Mouse (Mus musculus) cerebellum, postnatal 10 days (tissue): ENCODE results near the gene Dpyd.

ENCODE experiments used
- DNase-seq, 2 experiments: peaks; one replicate each; pipeline ENCODE4 v3.0.0; 2021; ENCODE audit warnings: mixed read lengths in 2 of 2

Gene Dpyd

GRCm38 (mm10) chr3:118561554-118562310, at the start of gene Dpyd:
TSS of gene Dpyd (plus strand) at chr3:118562129.
- DNase-seq, result peak; percentile 85 to 88

DNA sequence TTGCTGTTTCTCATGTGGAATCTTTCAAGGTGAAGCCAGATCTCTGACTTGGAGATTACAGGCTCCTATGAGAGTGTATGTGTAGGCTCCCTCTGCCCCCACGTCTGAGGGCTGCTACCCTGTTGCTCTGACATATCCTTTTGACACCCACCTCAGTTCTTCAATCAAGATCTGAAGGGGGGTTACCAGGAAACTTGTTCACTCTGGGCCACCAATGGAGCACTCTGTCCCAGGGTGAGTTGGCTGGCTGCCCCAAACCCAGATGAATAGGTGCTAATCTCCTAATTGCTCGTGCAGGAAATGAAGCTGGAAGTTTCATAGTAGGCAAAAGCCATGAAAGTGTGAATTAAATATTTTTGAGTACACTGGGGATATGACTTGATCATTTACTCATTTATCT, 24.3 kb upstream of the Dpyd start:
- DNase-seq, result peak; percentile 23 to 24

GRCm38 (mm10) chr3:118541766-118542165, 20.2 kb upstream of the Dpyd start:
- DNase-seq, result no peak

DNA sequence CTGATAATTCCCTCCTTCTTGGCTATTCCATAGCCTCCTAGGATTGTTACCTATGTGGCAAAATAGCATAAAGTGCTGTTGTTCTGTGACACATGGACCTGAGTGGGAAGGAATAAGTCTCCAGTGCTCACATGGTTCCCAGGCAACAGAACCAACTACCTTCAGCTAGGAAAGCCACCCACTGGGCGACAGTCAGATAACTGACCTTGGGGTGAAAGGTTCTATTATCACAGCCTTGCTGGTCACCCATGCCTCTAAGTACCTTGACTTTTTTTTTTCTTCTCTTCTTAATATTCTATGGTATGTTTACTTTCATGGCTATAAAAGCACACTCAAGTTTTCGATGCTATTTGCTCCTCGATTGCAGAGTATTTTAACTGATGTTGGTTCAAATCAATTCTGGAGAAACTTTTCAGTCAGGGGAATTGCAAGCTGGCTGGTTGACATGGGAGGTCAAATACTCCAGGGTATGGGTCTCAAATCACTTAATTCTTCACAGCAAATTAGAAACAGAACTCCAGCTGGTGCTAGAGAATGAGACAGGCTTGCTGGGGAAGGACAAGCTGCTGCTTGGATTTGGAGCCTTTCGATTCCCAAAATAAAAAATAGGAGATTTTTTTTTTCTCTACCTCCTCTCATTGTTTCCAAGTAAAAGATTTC, 14.2 kb upstream of the Dpyd start:
- no peak for DNase-seq

- DNase-seq, result no peak
Measured at GRCm38 (mm10) chr3:118557605-118558004, 4.3 kb upstream of the Dpyd start.

DNA sequence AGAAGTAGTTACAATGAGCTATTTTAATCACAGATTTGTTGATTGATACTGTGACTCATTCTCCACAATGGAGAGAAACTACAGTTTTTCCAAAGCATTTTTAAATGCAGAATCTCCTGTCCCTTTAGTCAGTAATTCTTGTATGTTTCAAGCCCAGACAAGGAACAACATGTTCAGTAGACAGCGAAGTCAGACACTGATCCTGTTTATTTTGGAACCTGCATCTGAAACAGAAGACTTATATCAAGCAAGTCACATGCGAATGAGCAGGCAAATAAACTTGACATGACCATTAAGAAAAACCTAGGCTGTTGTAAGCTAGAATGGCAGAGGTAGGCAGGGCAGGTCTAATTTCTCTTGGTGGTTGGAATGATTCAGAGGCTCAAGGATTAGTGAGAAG, 2.0 kb upstream of the Dpyd start:
- no peak for DNase-seq

DNA sequence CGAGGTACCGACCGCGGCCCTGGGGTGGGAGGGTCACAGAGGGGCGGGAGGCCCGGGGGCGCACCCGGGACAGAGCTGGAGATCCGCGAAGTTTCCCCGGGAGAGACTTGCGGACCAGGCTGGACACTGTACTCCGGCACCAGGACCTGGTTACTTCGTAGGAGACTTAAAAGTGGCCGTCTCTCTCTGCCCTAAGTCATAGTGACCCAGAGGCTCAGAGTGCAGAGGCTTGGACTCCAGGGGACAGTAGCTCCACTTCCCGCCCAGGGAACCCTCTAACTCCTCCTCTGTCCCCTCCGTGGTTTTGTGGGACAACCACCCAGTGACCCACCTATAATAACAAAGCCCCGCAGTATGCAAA, 362 bp downstream of the Dpyd start:
- DNase-seq, result no peak

GRCm38 (mm10) chr3:118566779-118567178, 4.8 kb downstream of the Dpyd start:
- DNase-seq, result no peak

- DNase-seq, result no peak
Measured at GRCm38 (mm10) chr3:118570197-118570596, 8.3 kb downstream of the Dpyd start.

DNA sequence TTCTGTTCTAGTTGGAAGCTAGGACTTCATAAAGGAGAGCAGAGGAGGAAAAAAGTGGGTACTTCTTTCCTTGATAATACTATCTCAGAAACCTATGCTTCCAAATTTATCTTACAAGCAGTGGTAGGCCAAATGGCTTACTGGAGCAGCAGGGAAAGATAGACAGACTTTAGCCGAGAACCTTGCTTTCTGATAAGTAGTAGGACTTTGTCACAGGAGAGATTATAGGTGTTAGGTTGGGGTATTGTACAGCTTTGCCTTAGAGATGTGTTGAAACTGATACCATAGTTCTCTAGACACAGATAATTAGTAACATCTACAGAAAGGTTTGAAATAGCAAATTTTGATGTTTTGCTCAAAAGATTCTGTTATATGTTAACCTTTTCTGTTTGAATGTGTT, 28.6 kb downstream of the Dpyd start:
- no peak for DNase-seq

- no peak for DNase-seq
Measured at GRCm38 (mm10) chr3:118594864-118595263, 32.9 kb downstream of the Dpyd start.

DNA sequence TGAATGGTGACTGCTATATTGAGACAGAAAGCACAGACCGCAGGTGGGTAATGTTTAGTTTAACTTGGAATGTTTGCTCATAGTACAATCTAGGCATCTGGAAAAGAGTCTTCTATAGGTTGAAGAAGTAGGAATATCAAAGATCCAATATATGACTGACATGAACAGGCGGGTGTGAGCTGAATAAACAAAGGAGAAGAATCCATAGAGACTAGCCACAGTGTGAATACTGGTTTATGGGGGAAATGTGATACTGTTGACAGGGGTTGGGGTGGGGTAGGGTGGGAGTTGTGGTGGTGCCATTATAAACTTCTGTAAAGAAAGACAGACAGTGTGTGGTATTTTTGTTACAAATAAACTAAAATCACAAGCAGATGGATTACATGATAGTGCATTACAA, 33.8 kb downstream of the Dpyd start:
- DNase-seq, result no peak

GRCm38 (mm10) chr3:118601689-118602640, 40.0 kb downstream of the Dpyd start:
- no peak for DNase-seq

GRCm38 (mm10) chr3:118608708-118609107, 46.8 kb downstream of the Dpyd start:
- DNase-seq, result peak; percentile 57 to 70

- DNase-seq, result no peak
Measured at GRCm38 (mm10) chr3:118626455-118627375, 64.8 kb downstream of the Dpyd start.

GRCm38 (mm10) chr3:118629737-118630136, 67.8 kb downstream of the Dpyd start:
- no peak for DNase-seq

DNA sequence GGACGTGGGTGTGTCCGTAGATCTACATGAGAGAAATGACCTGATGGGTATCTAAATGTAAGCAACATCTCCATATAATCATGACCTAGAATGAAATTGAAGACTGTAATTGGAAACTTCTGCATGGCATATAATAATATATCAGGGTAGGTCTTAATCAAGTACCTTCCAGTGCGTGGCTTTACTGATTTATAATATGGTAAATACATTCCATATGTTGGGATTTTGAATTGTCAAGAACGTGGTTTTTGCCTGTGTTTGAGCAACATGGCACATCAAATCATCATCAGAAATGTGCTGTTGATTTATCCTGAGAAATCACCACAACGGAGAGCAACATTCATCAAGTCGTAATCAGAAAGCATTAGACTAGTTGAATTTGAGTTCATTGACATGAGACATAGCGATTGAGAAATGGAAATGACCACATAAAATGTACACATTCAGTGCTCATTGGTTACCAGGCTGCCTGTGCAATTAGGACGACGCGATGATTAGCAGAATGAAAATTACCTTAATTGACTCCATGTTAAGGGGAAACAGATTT, 84.2 kb downstream of the Dpyd start:
- DNase-seq, result no peak

DNA sequence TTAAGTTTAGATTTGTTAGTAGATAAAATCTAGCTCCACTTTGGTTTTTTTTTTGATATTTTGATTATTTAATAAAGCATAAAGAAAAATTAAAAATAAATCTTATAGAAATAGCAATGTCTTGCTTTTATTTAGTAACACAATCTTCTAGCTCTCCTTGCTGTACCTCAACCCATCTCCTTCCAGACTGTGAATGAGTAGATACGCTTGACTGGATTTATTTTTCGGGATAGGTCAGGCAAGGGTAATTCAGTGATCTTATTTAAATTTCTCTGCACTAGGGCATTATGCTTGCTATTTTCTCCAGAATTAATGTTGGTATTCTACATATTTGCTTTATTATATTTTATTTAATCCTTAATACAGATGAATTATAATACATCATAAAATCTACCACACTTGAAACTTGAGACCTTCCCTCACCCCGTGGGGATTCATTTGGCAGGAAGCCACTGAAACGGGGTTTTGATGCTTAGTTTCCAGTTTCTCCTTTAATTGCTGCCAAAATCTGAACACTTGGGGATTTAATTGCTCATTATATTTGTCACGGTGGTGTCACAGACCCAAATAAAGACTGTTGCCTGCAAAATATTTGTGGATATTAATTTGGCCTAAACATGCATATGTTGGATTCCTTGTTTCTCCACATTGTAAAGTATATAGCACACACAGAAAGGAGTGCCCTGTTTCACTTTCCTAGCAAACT, 102.2 kb downstream of the Dpyd start:
- DNase-seq, result peak; percentile 83 to 91

- no peak for DNase-seq
Measured at GRCm38 (mm10) chr3:118674121-118674745, 112.3 kb downstream of the Dpyd start.

GRCm38 (mm10) chr3:118675441-118675840, 113.5 kb downstream of the Dpyd start:
- no peak for DNase-seq
